26 mouse cellular contexts compared by ENCODE assay signal in the genomic region with DNA sequence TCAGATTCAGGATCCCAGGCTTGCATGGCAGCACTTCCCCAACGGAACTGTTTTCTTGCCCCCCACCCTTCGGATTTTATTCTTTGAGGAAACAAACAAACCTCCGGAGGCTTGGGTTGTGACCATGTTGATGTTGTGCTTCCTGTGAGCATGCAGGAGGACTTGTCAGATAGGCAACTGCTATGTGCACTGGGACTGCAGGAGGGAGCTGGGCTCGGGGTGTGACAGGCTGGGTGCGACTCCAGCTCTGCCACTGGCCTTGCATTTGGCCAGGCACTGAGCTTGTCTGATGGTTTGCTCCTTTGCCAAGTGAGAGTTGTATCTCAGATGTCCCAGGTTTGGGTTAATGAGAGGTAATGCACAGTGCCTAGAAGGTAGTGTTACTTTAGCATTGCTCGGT. TPM values are rescaled to one million over a fixed set of nuclear protein-coding genes. Genes with fewer than 3 reads are reported as not detected.
"Had no signal": no experiment of that assay in that cellular context is flagged by ENCODE, and none has a peak within 500 bp of the region (broad histone marks: within the 10 kb centered on the region; RNA-seq: fewer than 3 reads in every experiment).

No protein-coding gene starts in this region.

- H3K4me1 ChIP-seq: limb, embryonic 10.5 days; liver, embryonic 12.5 days; liver, embryonic 15.5 days had no signal

- H3K4me3 ChIP-seq: layer of hippocampus, adult 2 months; limb, embryonic 10.5 days; limb, embryonic 13.5 days; liver, embryonic 12.5 days; liver, embryonic 15.5 days; lung, embryonic 15.5 days; stomach, embryonic 15.5 days had no signal

- ATAC-seq: liver, embryonic 12.5 days had no signal

- H3K36me3 ChIP-seq: limb, embryonic 10.5 days; limb, embryonic 13.5 days; liver, embryonic 12.5 days; liver, embryonic 15.5 days; lung, embryonic 15.5 days; stomach, embryonic 15.5 days had no signal

- H3K27ac ChIP-seq: kidney, postnatal 0 days; layer of hippocampus, adult 2 months; limb, embryonic 10.5 days; limb, embryonic 13.5 days; liver, embryonic 12.5 days; liver, embryonic 15.5 days had no signal

- H3K4me2 ChIP-seq: liver, embryonic 12.5 days; liver, embryonic 15.5 days; lung, embryonic 15.5 days; midbrain, embryonic 11.5 days; stomach, embryonic 15.5 days had no signal

- H3K9me3 ChIP-seq: limb, embryonic 10.5 days; liver, embryonic 12.5 days; liver, embryonic 15.5 days; lung, embryonic 15.5 days; stomach, embryonic 15.5 days had no signal

- H3K27me3 ChIP-seq: limb, embryonic 13.5 days; liver, embryonic 12.5 days; liver, embryonic 15.5 days; lung, embryonic 15.5 days; stomach, embryonic 15.5 days had no signal

- DNase-seq: kidney, postnatal 25 days; layer of hippocampus, adult 9-11 months; liver; lung, adult 18-20 months; lung, postnatal 10 days; lung, postnatal 36 days; midbrain, embryonic 14.5 days; right cerebral cortex, postnatal 14 days; right cerebral cortex, postnatal 4 days; thymus, postnatal 25 days had no signal

- H3K9ac ChIP-seq: limb, embryonic 13.5 days; liver, embryonic 12.5 days; liver, embryonic 15.5 days; lung, embryonic 15.5 days; stomach, embryonic 15.5 days had no signal

RNA-seq across cellular contexts. Expression of a gene that starts 2.8 kb away (rescaled TPM):
- total RNA-seq: layer of hippocampus, adult 2 months; layer of hippocampus, postnatal 25 days had no signal
- polyA plus RNA-seq: kidney, embryonic 14.5 days; kidney, postnatal 0 days; large intestine, adult 2 months; limb, embryonic 10.5 days; limb, embryonic 13.5 days; liver, embryonic 12.5 days; liver, embryonic 15.5 days; lung, embryonic 15.5 days; midbrain, embryonic 11.5 days; midbrain, embryonic 14.5 days; midbrain, postnatal 0 days; neural tube, embryonic 11.5 days; neural tube, embryonic 14.5 days; stomach, embryonic 15.5 days; thymus, postnatal 0 days had no signal

RNA-seq across cellular contexts. Expression of a gene that starts 6.9 kb away (rescaled TPM):
- polyA plus RNA-seq: lung, embryonic 15.5 days had no signal
